Mouse (Mus musculus) heart, embryonic 15.5 days (tissue): ENCODE data around the gene Crot. TPM values are rescaled to one million over a fixed set of nuclear protein-coding genes. Genes with fewer than 3 reads are reported as not detected.
"Not testable (repeated sequence)": the region's sequence is repeated elsewhere in the genome, so short reads cannot be mapped to it uniquely, and the experiment has no call there.

Source experiments
- ATAC-seq: fragments of 200-750 bp; cut with Nextera tagmentation; replicated peaks from 2 replicates; pipeline ENCODE4 v1.8.0; 2017; ENCODE audit warnings: low read depth, moderate TSS enrichment; ENCODE audit not compliant: insufficient number of reproducible peaks, insufficient read depth, low FRiP score
- H3K27ac ChIP-seq: fragments of 300-500 bp; sonication (generic); 2 replicates; pipeline ENCODE4 v1.5.1; 2015; ENCODE audit warnings: mild to moderate bottlenecking, inconsistent platforms
- H3K27me3 ChIP-seq: fragments of 300-500 bp; sonication (generic); 2 replicates; pipeline ENCODE4 v1.6.1; 2015; ENCODE audit warnings: inconsistent platforms
- H3K36me3 ChIP-seq: fragments of 300-500 bp; sonication (generic); 2 replicates; pipeline ENCODE4 v1.6.1; 2015; ENCODE audit warnings: mild to moderate bottlenecking, inconsistent platforms
- H3K4me1 ChIP-seq: fragments of 300-500 bp; sonication (generic); replicated peaks from 2 replicates; pipeline ENCODE4 v1.6.1; 2015; ENCODE audit warnings: inconsistent platforms
- H3K4me2 ChIP-seq: fragments of 300-500 bp; sonication (generic); 2 replicates; pipeline ENCODE4 v1.6.1; 2015; ENCODE audit warnings: inconsistent platforms, mild to moderate bottlenecking, moderate library complexity
- H3K4me3 ChIP-seq: fragments of 300-500 bp; sonication (generic); 2 replicates; pipeline ENCODE4 v1.5.1; 2015; ENCODE audit warnings: mild to moderate bottlenecking, inconsistent platforms
- H3K9ac ChIP-seq: fragments of 300-500 bp; sonication (generic); 2 replicates; pipeline ENCODE4 v1.6.1; 2015; ENCODE audit warnings: mild to moderate bottlenecking, inconsistent platforms
- H3K9me3 ChIP-seq: fragments of 300-500 bp; sonication (generic); replicated peaks from 2 replicates; pipeline ENCODE4 v1.6.1; 2016; ENCODE audit warnings: inconsistent platforms
- WGBS: fragments of 180-500 bp; shearing (Covaris S2); methylation state at CpG from one replicate; pipeline ENCODE4 v1.1.7; 2015; ENCODE audit warnings: mixed read lengths; 5-methylcytosine and 5-hydroxymethylcytosine counted together
- polyA plus RNA-seq: library from polyadenylated mRNA; unstranded; fragments of >200 nt; fragmentation: Nextera tagmentation; extraction: Ambion mirVana; gene quantifications from 2 replicates; pipeline ENCODE4 v1.2.1, GENCODE M21; 2015

The Crot gene
- polyA plus RNA-seq, 1 experiment from 2014 or later, result 29.3 TPM

GRCm38 (mm10) chr5:8943836-8944235 is 53.3 kb downstream of the Crot start:
- Histone ChIP-seq H3K4me2 (no peak overlapping the region), H3K36me3 (no peaks in the 10 kb centered on the region), H3K9ac (no peak overlapping the region), H3K9me3 (no peaks in the 10 kb centered on the region), H3K27ac (no peak overlapping the region), H3K27me3 (no peaks in the 10 kb centered on the region), H3K4me1 (no peaks in the 10 kb centered on the region), H3K4me3 (no peak overlapping the region)
- 55% methylated on average over 3 of the region's 3 CpGs for WGBS
- no peak for ATAC-seq

GRCm38 (mm10) chr5:8941266-8941665 is 55.9 kb downstream of the Crot start:
- H3K9ac ChIP-seq, H3K4me2 ChIP-seq, H3K4me3 ChIP-seq, H3K36me3 ChIP-seq, ATAC-seq, H3K4me1 ChIP-seq, H3K27me3 ChIP-seq, H3K27ac ChIP-seq, H3K9me3 ChIP-seq: not testable (repeated sequence)
- no CpG with 5 or more reads among the region's 1 CpGs for WGBS

- H3K4me3 ChIP-seq, result no peak overlapping the region
- no peaks in the 10 kb centered on the region for H3K4me1 ChIP-seq
- no peaks in the 10 kb centered on the region for H3K36me3 ChIP-seq
- H3K27ac ChIP-seq, result no peak overlapping the region
- no peak overlapping the region for H3K4me2 ChIP-seq
- no peaks in the 10 kb centered on the region for H3K27me3 ChIP-seq
- no peak for ATAC-seq
- 83% methylated on average over 7 of the region's 7 CpGs for WGBS
- no peak overlapping the region for H3K9ac ChIP-seq
- H3K9me3 ChIP-seq, result no peaks in the 10 kb centered on the region
Observed at GRCm38 (mm10) chr5:8937965-8938364, 59.2 kb downstream of the Crot start.

- 82% methylated on average over 9 of the region's 9 CpGs for WGBS
- no peak for ATAC-seq
- Histone ChIP-seq H3K9me3 (0 out of 2 replicates have a peak, but pooled peaks cover 5% of the 10 kb centered on the region), H3K9ac (no peak overlapping the region), H3K4me3 (no peak overlapping the region), H3K27me3 (no peaks in the 10 kb centered on the region), H3K4me1 (no peaks in the 10 kb centered on the region), H3K27ac (no peak overlapping the region), H3K36me3 (no peaks in the 10 kb centered on the region), H3K4me2 (no peak overlapping the region)
Observed at GRCm38 (mm10) chr5:8928440-8928839, 68.7 kb downstream of the Crot start.

GRCm38 (mm10) chr5:8917069-8917468 is 80.1 kb downstream of the Crot start:
- H3K9ac ChIP-seq, result no peak overlapping the region
- no peak overlapping the region for H3K4me2 ChIP-seq
- H3K36me3 ChIP-seq, result no peaks in the 10 kb centered on the region
- 59% methylated on average over 6 of the region's 6 CpGs for WGBS
- H3K4me1 ChIP-seq, result no peaks in the 10 kb centered on the region
- H3K27me3 ChIP-seq, result no peaks in the 10 kb centered on the region
- H3K9me3 ChIP-seq, result no peaks in the 10 kb centered on the region
- H3K4me3 ChIP-seq, result no peak overlapping the region
- no peak overlapping the region for H3K27ac ChIP-seq
- no peak for ATAC-seq

GRCm38 (mm10) chr5:8916400-8916799 is 80.7 kb downstream of the Crot start:
- Histone ChIP-seq H3K4me2 (no peak overlapping the region), H3K4me3 (no peak overlapping the region), H3K9ac (no peak overlapping the region), H3K36me3 (no peaks in the 10 kb centered on the region), H3K27ac (no peak overlapping the region), H3K4me1 (no peaks in the 10 kb centered on the region), H3K27me3 (no peaks in the 10 kb centered on the region), H3K9me3 (no peaks in the 10 kb centered on the region)
- no peak for ATAC-seq
- WGBS, result 70% methylated on average over 2 of the region's 2 CpGs

Other genes with a start within 250 kb of the Crot start
- 1.5 and 1.8 TPM in 2 replicates for gene Abcb1b, start 199.2 kb downstream of the Crot start, polyA plus RNA-seq
- 0.45 and 0.55 TPM in 2 replicates for gene Abcb4, start 103.6 kb downstream of the Crot start, polyA plus RNA-seq
- gene Tmem243, start 103.3 kb upstream of the Crot start, polyA plus RNA-seq, result 10.3 and 11.2 TPM in 2 replicates
- 24.5 and 27.3 TPM in 2 replicates for gene Dmtf1, start 164.5 kb upstream of the Crot start, polyA plus RNA-seq